10 mouse cellular contexts compared by ENCODE assay signal in the genomic region with DNA sequence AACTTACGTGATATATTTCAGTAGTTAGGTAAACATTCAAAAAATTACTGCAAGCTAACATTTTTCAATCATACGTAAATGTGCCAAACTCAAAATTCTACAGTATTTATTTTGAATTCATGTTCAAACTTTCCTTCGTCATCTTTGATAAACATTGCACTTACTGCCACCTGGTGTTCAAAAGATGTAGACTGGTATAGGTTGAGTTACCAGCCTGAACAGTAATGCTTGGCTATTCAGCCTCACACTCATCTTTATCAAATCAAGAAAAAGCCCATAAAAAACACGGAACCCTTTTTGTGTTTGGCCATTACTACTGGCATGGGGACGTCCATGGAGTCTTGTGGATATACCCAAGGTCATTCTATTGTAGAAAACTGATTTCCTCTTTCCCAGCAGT. TPM values are rescaled to one million over a fixed set of nuclear protein-coding genes. Genes with fewer than 3 reads are reported as not detected.
DNase-seq lines count a peak whose midpoint lies in the region; ATAC-seq and TF ChIP-seq lines count a peak whose summit lies in the region.
"Had no signal": no experiment of that assay in that cellular context is flagged by ENCODE, and none has a peak within 500 bp of the region (broad histone marks: within the 10 kb centered on the region; RNA-seq: fewer than 3 reads in every experiment).

No protein-coding gene starts in this region.

- TF ChIP-seq CTCF in lung, adult 2 months (IDR thresholded peaks at IDR 0.05; ENCODE audit: insufficient read depth, low read length) = peak; percentile 19; the same call in 1 of the 2 replicates

- no peak overlapping the region for H3K4me3 ChIP-seq in lung, adult 2 months (replicated peaks; ENCODE audit: extremely low read depth, low read depth, low read length)
- H3K4me3 ChIP-seq in midbrain, embryonic 16.5 days (ENCODE audit: low read depth, low read length) = no peak overlapping the region
- H3K4me3 ChIP-seq: liver, embryonic 15.5 days had no signal

- no peak overlapping the region for H3K4me2 ChIP-seq in midbrain, embryonic 16.5 days (ENCODE audit: low read length)
- H3K4me2 ChIP-seq: liver, embryonic 15.5 days had no signal

- no peaks in the 10 kb centered on the region for H3K4me1 ChIP-seq in lung, adult 2 months (ENCODE audit: control insufficient read depth, insufficient read depth, low read length)
- no peaks in the 10 kb centered on the region for H3K4me1 ChIP-seq in midbrain, embryonic 16.5 days (ENCODE audit: control insufficient read depth, insufficient read depth, low read length)
- H3K4me1 ChIP-seq: liver, embryonic 15.5 days had no signal

- TF ChIP-seq POLR2A in lung, adult 2 months (IDR thresholded peaks at IDR 0.05; ENCODE audit: borderline replicate concordance, extremely low read depth, low read depth, low read length) = no peak

- H3K27me3 ChIP-seq in midbrain, embryonic 16.5 days (ENCODE audit: control insufficient read depth, insufficient read depth, low read depth, low read length) = no peaks in the 10 kb centered on the region
- H3K27me3 ChIP-seq: CH12.LX; liver, embryonic 15.5 days had no signal

- H3K27ac ChIP-seq in midbrain, embryonic 16.5 days (ENCODE audit: low read length) = no peak overlapping the region
- H3K27ac ChIP-seq: liver, embryonic 15.5 days had no signal

- WGBS in lung, adult 2 months = 18% methylated on average over 5 of the region's 5 CpGs
- WGBS in midbrain, embryonic 16.5 days = 27% methylated on average over 5 of the region's 5 CpGs

- H3K36me3 ChIP-seq in midbrain, embryonic 16.5 days (ENCODE audit: control insufficient read depth, insufficient read depth, low read length) = no peaks in the 10 kb centered on the region
- H3K36me3 ChIP-seq: liver, embryonic 15.5 days had no signal

- H3K9me3 ChIP-seq in midbrain, embryonic 16.5 days (replicated peaks; ENCODE audit: control insufficient read depth, low read length, poor library complexity, severe bottlenecking) = no peaks in the 10 kb centered on the region
- H3K9me3 ChIP-seq: liver, embryonic 15.5 days had no signal

- ATAC-seq in midbrain, embryonic 16.5 days = 0 out of 2 replicates have a peak, but pooled peaks have one; percentile 58
- no peak for ATAC-seq in CD4-positive, CD25-positive, alpha-beta regulatory T cell, adult 4 months

- no peak overlapping the region for H3K9ac ChIP-seq in midbrain, embryonic 16.5 days (ENCODE audit: low read depth, low read length)
- H3K9ac ChIP-seq: liver, embryonic 15.5 days had no signal

- peak; percentile 26 for DNase-seq in cerebellum, adult 8-10 months
- no peak for DNase-seq in cerebellum, postnatal 4 days (ENCODE audit: low spot score in 2 of 2)
- no peak for DNase-seq in lung, adult 2 months
- no peak for DNase-seq in lung, postnatal 25 days (ENCODE audit: low spot score)
- peak; percentile 4 for DNase-seq in fibroblast of lung, adult 2 months (ENCODE audit: low read depth)
- no peak for DNase-seq in testis, postnatal 10 days (ENCODE audit: low spot score)

RNA-seq across cellular contexts. Expression of a gene that starts 9.6 kb away (rescaled TPM):
- 0.01 TPM in 1 of 2 replicates, not detected in the other for polyA plus RNA-seq in lung, adult 2 months (2012; rRNA removed)
- 15.3 and 16.5 TPM in 2 replicates for polyA plus RNA-seq in midbrain, embryonic 16.5 days (2015; fragmentation: Nextera tagmentation; extraction: Ambion mirVana)
- polyA plus RNA-seq in CD4-positive, CD25-positive, alpha-beta regulatory T cell, adult 4 months (2017; shearing (Covaris generic)) = under 1 TPM in 1 of 2 experiments, not detected in 1; 0.17 TPM

Comparison
In these comparisons a context has a peak if more than half of its experiments do, and no peak if none do; other contexts are left out.
1. DNase-seq: peak in cerebellum, adult 8-10 months (single experiment) and fibroblast of lung, adult 2 months (single experiment); none in cerebellum, postnatal 4 days (0 of 2), lung, adult 2 months (single experiment), lung, postnatal 25 days (single experiment) and testis, postnatal 10 days (single experiment).
2. RNA of a gene that starts 9.6 kb away (polyA plus RNA-seq): 15.3 to 16.5 TPM in midbrain, embryonic 16.5 days; 0.17 TPM in CD4-positive, CD25-positive, alpha-beta regulatory T cell, adult 4 months and 0.01 TPM in lung, adult 2 months; every median in the first group is over 10 times any median in the second.